Mouse (Mus musculus) liver, embryonic 16.5 days (tissue): ENCODE data around the gene Hexb. TPM values are rescaled to one million over a fixed set of nuclear protein-coding genes. Genes with fewer than 3 reads are reported as not detected.

Source experiments
- ATAC-seq: fragments of 200-750 bp; cut with Nextera tagmentation; 2 replicates; pipeline ENCODE4 v1.8.0; 2017; ENCODE audit warnings: low read depth, mild to moderate bottlenecking, moderate number of reproducible peaks, moderate library complexity
- H3K27ac ChIP-seq: fragments of 300-500 bp; sonication (generic); 2 replicates; pipeline ENCODE4 v1.5.1; 2014; ENCODE audit warnings: mild to moderate bottlenecking, low read length
- H3K27me3 ChIP-seq: fragments of 300-500 bp; sonication (generic); 2 replicates; pipeline ENCODE4 v1.6.1; 2014; ENCODE audit warnings: low read depth, low read length, mixed read lengths; ENCODE audit not compliant: control insufficient read depth, insufficient read depth
- H3K36me3 ChIP-seq: fragments of 300-500 bp; sonication (generic); 2 replicates; pipeline ENCODE4 v1.6.1; 2014; ENCODE audit warnings: mild to moderate bottlenecking; ENCODE audit not compliant: control insufficient read depth, insufficient read depth
- H3K4me1 ChIP-seq: fragments of 300-500 bp; sonication (generic); 2 replicates; pipeline ENCODE4 v1.6.1; 2014; ENCODE audit warnings: low read depth, low read length, mixed read lengths; ENCODE audit not compliant: control insufficient read depth
- H3K4me2 ChIP-seq: fragments of 300-500 bp; sonication (generic); 2 replicates; pipeline ENCODE4 v1.6.1; 2014; ENCODE audit warnings: low read depth, low read length, mixed read lengths
- H3K4me3 ChIP-seq: fragments of 300-500 bp; sonication (generic); 2 replicates; pipeline ENCODE4 v1.5.1; 2014; ENCODE audit warnings: low read depth, mild to moderate bottlenecking, low read length
- H3K9ac ChIP-seq: fragments of 300-500 bp; sonication (generic); 2 replicates; pipeline ENCODE4 v1.6.1; 2014; ENCODE audit warnings: low read depth, low read length
- H3K9me3 ChIP-seq: fragments of 300-500 bp; sonication (generic); replicated peaks from 2 replicates; pipeline ENCODE4 v1.6.1; 2016; ENCODE audit warnings: low read length; ENCODE audit not compliant: control insufficient read depth
- WGBS: fragments of 180-500 bp; shearing (Covaris S2); extraction: QIAGEN DNeasy Blood & Tissue Kit; methylation state at CpG from one replicate; pipeline ENCODE4 v1.1.7; 2014; ENCODE audit not compliant: insufficient replicate concordance; 5-methylcytosine and 5-hydroxymethylcytosine counted together
- polyA plus RNA-seq: library from polyadenylated mRNA; unstranded; fragments of >200 nt; fragmentation: Nextera tagmentation; extraction: Ambion mirVana; gene quantifications from 2 replicates; pipeline ENCODE4 v1.2.1, GENCODE M21; 2015

Gene Hexb
- polyA plus RNA-seq, 1 experiment from 2014 or later = 32.2 TPM

GRCm38 (mm10) chr13:97196925-97197218, 1.3 kb downstream of the Hexb start:
- peak overlapping the region; percentile 15; the same call in 1 of the 2 replicates for H3K4me3 ChIP-seq

GRCm38 (mm10) chr13:97196186-97196924, 1.8 kb downstream of the Hexb start:
- no peak for ATAC-seq
- H3K4me2 ChIP-seq = no peak overlapping the region
- no peaks in the 10 kb centered on the region for H3K36me3 ChIP-seq
- 71% methylated on average over 12 of the region's 12 CpGs for WGBS
- 0 out of 2 replicates have a peak overlapping the region, but pooled peaks have one; percentile 15 for H3K4me3 ChIP-seq
- no peaks in the 10 kb centered on the region for H3K9me3 ChIP-seq
- H3K27ac ChIP-seq = no peak overlapping the region
- H3K27me3 ChIP-seq = no peaks in the 10 kb centered on the region
- H3K4me1 ChIP-seq = peaks cover 10% of the 10 kb centered on the region
- no peak overlapping the region for H3K9ac ChIP-seq

More at GRCm38 (mm10) chr13:97196925-97197218, 1.3 kb downstream of the Hexb start:
- peaks cover 10% of the 10 kb centered on the region for H3K4me1 ChIP-seq
- ATAC-seq = no peak
- H3K9me3 ChIP-seq = no peaks in the 10 kb centered on the region
- 76% methylated on average over 2 of the region's 2 CpGs for WGBS
- H3K27ac ChIP-seq = no peak overlapping the region
- H3K36me3 ChIP-seq = no peaks in the 10 kb centered on the region
- H3K9ac ChIP-seq = no peak overlapping the region
- no peaks in the 10 kb centered on the region for H3K27me3 ChIP-seq
- H3K4me2 ChIP-seq = peak overlapping the region; percentile 90; the same call in 1 of the 2 replicates

GRCm38 (mm10) chr13:97193420-97193819, 4.7 kb downstream of the Hexb start:
- Histone ChIP-seq H3K4me3 (no peak overlapping the region), H3K4me2 (no peak overlapping the region), H3K9ac (no peak overlapping the region), H3K27me3 (no peaks in the 10 kb centered on the region), H3K27ac (no peak overlapping the region), H3K4me1 (peaks cover 10% of the 10 kb centered on the region), H3K9me3 (no peaks in the 10 kb centered on the region), H3K36me3 (no peaks in the 10 kb centered on the region)
- no peak for ATAC-seq
- WGBS = 56% methylated on average over 7 of the region's 7 CpGs

GRCm38 (mm10) chr13:97192649-97193048, 5.5 kb downstream of the Hexb start:
- H3K27me3 ChIP-seq = no peaks in the 10 kb centered on the region
- WGBS = 83% methylated on average over 11 of the region's 11 CpGs

GRCm38 (mm10) chr13:97187693-97188092, 10.5 kb downstream of the Hexb start:
- H3K9me3 ChIP-seq = no peaks in the 10 kb centered on the region
- no peak overlapping the region for H3K27ac ChIP-seq
- 30% methylated on average over 5 of the region's 5 CpGs for WGBS
- H3K9ac ChIP-seq = no peak overlapping the region
- ATAC-seq = no peak
- H3K27me3 ChIP-seq = no peaks in the 10 kb centered on the region
- no peaks in the 10 kb centered on the region for H3K36me3 ChIP-seq
- H3K4me1 ChIP-seq = no peaks in the 10 kb centered on the region
- H3K4me2 ChIP-seq = no peak overlapping the region
- H3K4me3 ChIP-seq = no peak overlapping the region

More at GRCm38 (mm10) chr13:97192649-97193048, 5.5 kb downstream of the Hexb start:
- H3K36me3 ChIP-seq = no peaks in the 10 kb centered on the region
- ATAC-seq = no peak
- no peak overlapping the region for H3K4me2 ChIP-seq
- no peaks in the 10 kb centered on the region for H3K9me3 ChIP-seq
- H3K9ac ChIP-seq = no peak overlapping the region
- H3K4me3 ChIP-seq = no peak overlapping the region
- peaks cover 5% of the 10 kb centered on the region for H3K4me1 ChIP-seq
- no peak overlapping the region for H3K27ac ChIP-seq

- no peak overlapping the region for H3K9ac ChIP-seq
- no peak overlapping the region for H3K4me2 ChIP-seq
- H3K36me3 ChIP-seq = no peaks in the 10 kb centered on the region
- no peaks in the 10 kb centered on the region for H3K9me3 ChIP-seq
- 68% methylated on average over 4 of the region's 4 CpGs for WGBS
- H3K4me3 ChIP-seq = no peak overlapping the region
- no peak overlapping the region for H3K27ac ChIP-seq
- no peaks in the 10 kb centered on the region for H3K4me1 ChIP-seq
- no peak for ATAC-seq
- no peaks in the 10 kb centered on the region for H3K27me3 ChIP-seq
Observed at GRCm38 (mm10) chr13:97186346-97186745, 11.8 kb downstream of the Hexb start.

- ATAC-seq = no peak
- Histone ChIP-seq H3K27ac (no peak overlapping the region), H3K4me2 (no peak overlapping the region), H3K4me1 (no peaks in the 10 kb centered on the region), H3K9me3 (no peaks in the 10 kb centered on the region), H3K4me3 (no peak overlapping the region), H3K9ac (no peak overlapping the region), H3K27me3 (no peaks in the 10 kb centered on the region), H3K36me3 (peaks cover 3% of the 10 kb centered on the region; the same call in 1 of the 2 replicates)
- 58% methylated on average over 5 of the region's 5 CpGs for WGBS
Observed at GRCm38 (mm10) chr13:97184656-97185055, 13.5 kb downstream of the Hexb start.

GRCm38 (mm10) chr13:97184168-97184567, 14.0 kb downstream of the Hexb start:
- Histone ChIP-seq H3K4me1 (no peaks in the 10 kb centered on the region), H3K4me3 (no peak overlapping the region), H3K4me2 (no peak overlapping the region), H3K27ac (no peak overlapping the region), H3K9me3 (no peaks in the 10 kb centered on the region), H3K27me3 (no peaks in the 10 kb centered on the region), H3K9ac (no peak overlapping the region), H3K36me3 (peaks cover 3% of the 10 kb centered on the region; the same call in 1 of the 2 replicates)
- no peak for ATAC-seq
- WGBS = 59% methylated on average over 2 of the region's 2 CpGs

- H3K9me3 ChIP-seq = no peaks in the 10 kb centered on the region
- no peak overlapping the region for H3K4me2 ChIP-seq
- no peak overlapping the region for H3K4me3 ChIP-seq
- no peak overlapping the region for H3K9ac ChIP-seq
- H3K27me3 ChIP-seq = no peaks in the 10 kb centered on the region
- WGBS = 74% methylated on average over 4 of the region's 4 CpGs
- no peak for ATAC-seq
- H3K36me3 ChIP-seq = peaks cover 8% of the 10 kb centered on the region; the same call in 1 of the 2 replicates
- H3K4me1 ChIP-seq = no peaks in the 10 kb centered on the region
- no peak overlapping the region for H3K27ac ChIP-seq
Observed at GRCm38 (mm10) chr13:97182821-97183220, 15.3 kb downstream of the Hexb start.
